Mouse (Mus musculus) bone marrow, adult 2 months (tissue): ENCODE measurements around the gene Egln2.

Experiments
- CTCF ChIP-seq: fragments of 200-500 bp; IDR thresholded peaks from 2 replicates; pipeline ENCODE4 v1.5.1; 2011; ENCODE audit warnings: low read length, control low read depth; ENCODE audit not compliant: control insufficient read depth, insufficient read depth
- POLR2A ChIP-seq: fragments of 200-500 bp; IDR thresholded peaks from 2 replicates; pipeline ENCODE4 v1.6.1; 2011; ENCODE audit warnings: low read depth, mild to moderate bottlenecking, control low read depth, low read length, borderline replicate concordance; ENCODE audit not compliant: control insufficient read depth

GRCm38 (mm10) chr7:27161744-27162143 is 4.9 kb downstream of the Egln2 start:
- TF ChIP-seq CTCF (no peak), POLR2A (no peak)
